Mouse (Mus musculus) liver, embryonic 14 days (tissue): ENCODE results near the gene Tjp1. TPM values are rescaled to one million over a fixed set of nuclear protein-coding genes. Genes with fewer than 3 reads are reported as not detected.

Source experiments
- polyA plus RNA-seq: library from polyadenylated mRNA; depleted of rRNA; stranded (reverse); fragments of >200 nt; gene quantifications from 2 replicates; pipeline ENCODE4 v1.2.3, GENCODE M21; 2012; rRNA removed

Tjp1 gene
- 5.4 and 5.7 TPM in 2 replicates for polyA plus RNA-seq

GRCm38 (mm10) chr7:65527071-65528007, at the start of gene Tjp1:
TSS of gene Tjp1 (minus strand) at chr7:65527781.

Other genes starting within 250 kb of the Tjp1 start
- gene Tarsl2, start 117.1 kb upstream of the Tjp1 start, polyA plus RNA-seq = 11.5 and 12.1 TPM in 2 replicates
- gene Tm2d3, start 163.4 kb upstream of the Tjp1 start, polyA plus RNA-seq = 30.9 and 32.6 TPM in 2 replicates